ENCODE assay signal across 8 mouse cellular contexts in the genomic region with DNA sequence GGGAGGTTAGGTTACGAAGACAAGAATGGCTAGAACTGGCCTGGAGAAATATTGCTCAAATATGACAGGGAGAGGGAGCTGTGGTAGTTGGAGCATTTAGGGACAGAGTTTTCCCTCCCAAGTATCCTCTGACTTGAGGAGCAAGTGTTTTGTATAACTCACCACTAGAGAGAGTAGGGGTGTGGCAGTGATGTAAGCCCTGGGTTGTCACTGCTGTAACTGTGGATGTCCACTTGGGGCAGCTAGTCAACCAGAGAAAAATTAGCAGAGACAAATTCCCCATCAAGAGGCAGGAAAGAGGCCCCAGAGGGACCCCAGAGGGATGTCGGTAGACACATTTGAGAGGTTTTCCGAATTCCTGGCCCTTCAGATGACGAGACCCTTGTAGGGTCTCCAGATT. TPM values are rescaled to one million over a fixed set of nuclear protein-coding genes. Genes with fewer than 3 reads are reported as not detected.
DNase-seq lines count a peak whose midpoint lies in the region; ATAC-seq lines count a peak whose summit lies in the region.

No protein-coding gene starts in this region.

- no peak overlapping the region for H3K9ac ChIP-seq in midbrain, embryonic 14.5 days (replicated peaks; ENCODE audit: low read length)
- no peak overlapping the region for H3K9ac ChIP-seq in midbrain, embryonic 15.5 days
- H3K9ac ChIP-seq in midbrain, embryonic 16.5 days (ENCODE audit: low read depth, low read length) = no peak overlapping the region

- H3K36me3 ChIP-seq in midbrain, embryonic 14.5 days (ENCODE audit: control insufficient read depth, insufficient read depth, low read length) = no peaks in the 10 kb centered on the region
- H3K36me3 ChIP-seq in midbrain, embryonic 15.5 days (replicated peaks) = no peaks in the 10 kb centered on the region
- no peaks in the 10 kb centered on the region for H3K36me3 ChIP-seq in midbrain, embryonic 16.5 days (ENCODE audit: control insufficient read depth, insufficient read depth, low read length)

- H3K4me2 ChIP-seq in midbrain, embryonic 14.5 days (ENCODE audit: low read length) = no peak overlapping the region
- no peak overlapping the region for H3K4me2 ChIP-seq in midbrain, embryonic 15.5 days
- H3K4me2 ChIP-seq in midbrain, embryonic 16.5 days (ENCODE audit: low read length) = no peak overlapping the region

- H3K4me1 ChIP-seq in midbrain, embryonic 14.5 days (ENCODE audit: control insufficient read depth, insufficient read depth, low read length) = no peaks in the 10 kb centered on the region
- no peaks in the 10 kb centered on the region for H3K4me1 ChIP-seq in midbrain, embryonic 15.5 days
- no peaks in the 10 kb centered on the region for H3K4me1 ChIP-seq in midbrain, embryonic 16.5 days (ENCODE audit: control insufficient read depth, insufficient read depth, low read length)

- WGBS in midbrain, embryonic 14.5 days = 71% methylated on average over 4 of the region's 4 CpGs
- 64% methylated on average over 4 of the region's 4 CpGs for WGBS in midbrain, embryonic 15.5 days
- 69% methylated on average over 4 of the region's 4 CpGs for WGBS in midbrain, embryonic 16.5 days

- H3K4me3 ChIP-seq in midbrain, embryonic 14.5 days (replicated peaks; ENCODE audit: low read depth, low read length) = no peak overlapping the region
- H3K4me3 ChIP-seq in midbrain, embryonic 15.5 days = no peak overlapping the region
- no peak overlapping the region for H3K4me3 ChIP-seq in midbrain, embryonic 16.5 days (ENCODE audit: low read depth, low read length)

- DNase-seq in cerebellum, postnatal 36 days = no peak
- DNase-seq in midbrain, embryonic 14.5 days = peak; percentile 56
- DNase-seq in kidney, adult 8-10 months = peak; percentile 54 to 67
- peak; percentile 60 for DNase-seq in lung, postnatal 14 days

- H3K9me3 ChIP-seq in midbrain, embryonic 14.5 days (ENCODE audit: control insufficient read depth, low read length) = no peaks in the 10 kb centered on the region
- H3K9me3 ChIP-seq in midbrain, embryonic 15.5 days = no peaks in the 10 kb centered on the region
- H3K9me3 ChIP-seq in midbrain, embryonic 16.5 days (replicated peaks; ENCODE audit: control insufficient read depth, low read length, poor library complexity, severe bottlenecking) = no peaks in the 10 kb centered on the region

- H3K27me3 ChIP-seq in midbrain, embryonic 14.5 days (ENCODE audit: control insufficient read depth, insufficient read depth, low read length) = no peaks in the 10 kb centered on the region
- no peaks in the 10 kb centered on the region for H3K27me3 ChIP-seq in midbrain, embryonic 15.5 days (replicated peaks)
- no peaks in the 10 kb centered on the region for H3K27me3 ChIP-seq in midbrain, embryonic 16.5 days (ENCODE audit: control insufficient read depth, insufficient read depth, low read depth, low read length)

- H3K27ac ChIP-seq in midbrain, embryonic 14.5 days (replicated peaks; ENCODE audit: low read depth, low read length) = no peak overlapping the region
- H3K27ac ChIP-seq in midbrain, embryonic 15.5 days = no peak overlapping the region
- no peak overlapping the region for H3K27ac ChIP-seq in midbrain, embryonic 16.5 days (ENCODE audit: low read length)

- peak; percentile 45; the same call in 1 of the 2 replicates for ATAC-seq in cerebellum, adult (ENCODE audit: insufficient number of reproducible peaks, low FRiP score, low TSS enrichment)
- ATAC-seq in midbrain, embryonic 14.5 days (ENCODE audit: low FRiP score, low TSS enrichment) = no peak
- no peak for ATAC-seq in midbrain, embryonic 15.5 days (replicated peaks)
- peak; percentile 98 for ATAC-seq in common myeloid progenitor, adult 5-6 weeks (replicated peaks; ENCODE audit: low read depth, poor library complexity, severe bottlenecking)
- no peak for ATAC-seq in midbrain, embryonic 16.5 days

RNA-seq across cellular contexts. Expression of gene S100a14, which starts 1.2 kb away (rescaled TPM):
- not detected in 2 replicates for polyA plus RNA-seq in midbrain, embryonic 14.5 days (2014; fragmentation: Nextera tagmentation; extraction: Ambion mirVana)
- polyA plus RNA-seq in midbrain, embryonic 15.5 days (2015; fragmentation: Nextera tagmentation; extraction: Ambion mirVana) = 0.40 TPM in 1 of 2 replicates, not detected in the other
- total RNA-seq in common myeloid progenitor, adult 5-6 weeks (2017) = not detected in 2 replicates
- polyA plus RNA-seq in midbrain, embryonic 16.5 days (2015; fragmentation: Nextera tagmentation; extraction: Ambion mirVana) = not detected in 2 replicates

RNA-seq across cellular contexts. Expression of gene S100a13, which starts 11.2 kb away (rescaled TPM):
- 5.9 and 8.0 TPM in 2 replicates for polyA plus RNA-seq in midbrain, embryonic 14.5 days (2014; fragmentation: Nextera tagmentation; extraction: Ambion mirVana)
- polyA plus RNA-seq in midbrain, embryonic 15.5 days (2015; fragmentation: Nextera tagmentation; extraction: Ambion mirVana) = 7.0 and 7.4 TPM in 2 replicates
- total RNA-seq in common myeloid progenitor, adult 5-6 weeks (2017) = 45.3 and 46.6 TPM in 2 replicates
- 7.6 and 8.9 TPM in 2 replicates for polyA plus RNA-seq in midbrain, embryonic 16.5 days (2015; fragmentation: Nextera tagmentation; extraction: Ambion mirVana)

RNA-seq across cellular contexts. Expression of gene S100a1, which starts 11.2 kb away (rescaled TPM):
- polyA plus RNA-seq in midbrain, embryonic 14.5 days (2014; fragmentation: Nextera tagmentation; extraction: Ambion mirVana) = 8.2 and 8.3 TPM in 2 replicates
- 11.5 and 13.4 TPM in 2 replicates for polyA plus RNA-seq in midbrain, embryonic 15.5 days (2015; fragmentation: Nextera tagmentation; extraction: Ambion mirVana)
- total RNA-seq in common myeloid progenitor, adult 5-6 weeks (2017) = 68.0 and 72.4 TPM in 2 replicates
- 12.4 and 19.5 TPM in 2 replicates for polyA plus RNA-seq in midbrain, embryonic 16.5 days (2015; fragmentation: Nextera tagmentation; extraction: Ambion mirVana)

RNA-seq across cellular contexts. Expression of gene S100a16, which starts 11.6 kb away (rescaled TPM):
- 25.3 and 32.5 TPM in 2 replicates for polyA plus RNA-seq in midbrain, embryonic 14.5 days (2014; fragmentation: Nextera tagmentation; extraction: Ambion mirVana)
- polyA plus RNA-seq in midbrain, embryonic 15.5 days (2015; fragmentation: Nextera tagmentation; extraction: Ambion mirVana) = 32.3 and 35.2 TPM in 2 replicates
- total RNA-seq in common myeloid progenitor, adult 5-6 weeks (2017) = not detected in 2 replicates
- polyA plus RNA-seq in midbrain, embryonic 16.5 days (2015; fragmentation: Nextera tagmentation; extraction: Ambion mirVana) = 34.4 and 36.5 TPM in 2 replicates

RNA-seq across cellular contexts. Expression of gene Chtop, which starts 16.1 kb away (rescaled TPM):
- polyA plus RNA-seq in midbrain, embryonic 14.5 days (2014; fragmentation: Nextera tagmentation; extraction: Ambion mirVana) = 135 and 145 TPM in 2 replicates
- 184 and 185 TPM in 2 replicates for polyA plus RNA-seq in midbrain, embryonic 15.5 days (2015; fragmentation: Nextera tagmentation; extraction: Ambion mirVana)
- 88.3 and 113 TPM in 2 replicates for total RNA-seq in common myeloid progenitor, adult 5-6 weeks (2017)
- polyA plus RNA-seq in midbrain, embryonic 16.5 days (2015; fragmentation: Nextera tagmentation; extraction: Ambion mirVana) = 167 and 181 TPM in 2 replicates

Comparison
In these comparisons a context has a peak if more than half of its experiments do, and no peak if none do; other contexts are left out.
1. ATAC-seq: peak in cerebellum, adult (single experiment) and common myeloid progenitor, adult 5-6 weeks (single experiment); none in midbrain, embryonic 14.5 days (single experiment), midbrain, embryonic 15.5 days (single experiment) and midbrain, embryonic 16.5 days (single experiment).
2. DNase-seq: peak in midbrain, embryonic 14.5 days (single experiment), kidney, adult 8-10 months (2 of 2) and lung, postnatal 14 days (single experiment); none in cerebellum, postnatal 36 days (0 of 2).